Mouse (Mus musculus): ENCODE data around the gene Asap2. TPM values are rescaled to one million over a fixed set of nuclear protein-coding genes. Genes with fewer than 3 reads are reported as not detected.

The Asap2 gene
- polyA plus RNA-seq, 1 experiment from 2014 or later: 7.6 TPM

DNA sequence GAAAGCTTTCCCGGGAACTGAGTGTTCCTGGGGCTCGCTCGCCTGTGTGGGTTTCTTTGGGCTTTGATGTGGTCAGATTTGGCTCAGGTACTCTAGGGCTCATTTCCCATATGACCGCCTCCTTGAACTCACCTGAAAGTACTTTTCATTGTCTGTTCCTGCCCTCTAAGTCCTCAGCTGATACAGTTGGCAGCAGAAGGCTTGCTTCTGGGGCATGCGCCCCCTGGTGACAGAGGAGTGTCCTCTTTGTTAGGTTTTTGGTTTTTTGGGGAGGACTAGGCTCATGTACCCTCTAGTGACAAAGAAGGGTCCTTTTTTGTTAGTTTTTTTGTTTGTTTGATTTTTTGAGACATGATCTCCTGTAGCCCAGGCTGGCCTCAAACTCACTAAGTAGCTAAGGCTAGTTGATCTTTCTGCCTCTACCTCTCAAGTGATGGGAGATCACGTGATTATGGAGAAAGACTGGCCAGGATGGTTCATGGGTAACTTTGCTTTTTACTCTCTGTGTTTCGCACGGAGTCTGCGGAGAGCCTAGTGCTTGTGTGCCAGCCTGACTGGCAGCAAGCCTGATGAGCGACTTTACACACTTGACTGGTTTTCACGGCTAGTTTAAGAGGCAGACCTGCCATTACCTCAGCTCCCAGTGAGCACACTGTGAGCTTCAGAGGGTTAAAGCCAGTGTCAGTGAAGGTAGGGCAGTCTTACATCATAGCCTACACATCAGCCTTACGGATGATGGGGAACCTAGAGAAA is 328.1 kb downstream of the Asap2 start:
- H3K4me1 ChIP-seq: peaks cover 8% of the 10 kb centered on the region; the same call in 1 of the 2 replicates
- H3K9me3 ChIP-seq (replicated peaks): no peaks in the 10 kb centered on the region
- 77% methylated on average over 12 of the region's 12 CpGs for WGBS
- ATAC-seq (ENCODE audit: insufficient number of reproducible peaks, low FRiP score, low TSS enrichment, low read depth): no peak
- no peak overlapping the region for H3K27ac ChIP-seq (replicated peaks)
- H3K4me2 ChIP-seq (replicated peaks): no peak overlapping the region
- H3K36me3 ChIP-seq: peaks cover 56% of the 10 kb centered on the region
- no peak overlapping the region for H3K4me3 ChIP-seq (replicated peaks)
- no peaks in the 10 kb centered on the region for H3K27me3 ChIP-seq
- no peak overlapping the region for H3K9ac ChIP-seq
